Mouse (Mus musculus): ENCODE data around the gene Rrp12. TPM values are rescaled to one million over a fixed set of nuclear protein-coding genes. Genes with fewer than 3 reads are reported as not detected.
A peak's percentile ranks its signal among the peaks of the same experiment; 100 is the strongest.

Gene Rrp12
- polyA plus RNA-seq, 1 experiment from 2014 or later = 8.4 TPM

DNA sequence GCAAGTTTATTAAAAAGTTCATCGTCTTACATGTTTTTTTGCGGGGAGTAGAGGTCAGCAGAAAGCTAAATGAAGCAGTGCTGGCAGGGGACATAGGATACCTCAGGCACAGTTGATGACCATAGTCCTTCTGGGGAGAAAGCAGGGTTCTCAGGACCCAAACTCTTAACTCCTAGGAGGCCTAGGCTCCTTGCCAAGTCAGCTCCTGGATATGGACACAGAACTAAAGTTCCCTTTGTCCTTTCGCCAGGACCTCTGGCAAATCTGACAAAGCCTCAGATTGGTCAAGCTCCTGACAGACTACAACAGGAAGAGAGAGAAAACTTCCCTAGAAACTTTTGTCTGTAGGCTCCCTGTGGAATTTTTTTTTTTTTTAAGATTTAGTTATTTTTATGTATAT, 12.8 kb upstream of the Rrp12 start:
- H3K9ac ChIP-seq (ENCODE audit: low read length) = no peak overlapping the region
- DNase-seq (ENCODE audit: low spot score) (no peak), ATAC-seq (no peak)
- H3K27ac ChIP-seq (ENCODE audit: low read depth, low read length) = no peak overlapping the region
- WGBS = 77% methylated on average over 3 of the region's 3 CpGs
- peaks cover 10% of the 10 kb centered on the region for H3K4me1 ChIP-seq (ENCODE audit: control insufficient read depth, insufficient read depth, low read length)
- H3K36me3 ChIP-seq (ENCODE audit: control insufficient read depth, insufficient read depth, low read length) = no peaks in the 10 kb centered on the region
- no peaks in the 10 kb centered on the region for H3K27me3 ChIP-seq (replicated peaks; ENCODE audit: control insufficient read depth, insufficient read depth, low read length)
- no peak overlapping the region for H3K4me3 ChIP-seq (ENCODE audit: low read depth, low read length)
- no peak overlapping the region for H3K4me2 ChIP-seq (ENCODE audit: low read length)
- no peaks in the 10 kb centered on the region for H3K9me3 ChIP-seq (replicated peaks; ENCODE audit: control insufficient read depth, low read length)

DNA sequence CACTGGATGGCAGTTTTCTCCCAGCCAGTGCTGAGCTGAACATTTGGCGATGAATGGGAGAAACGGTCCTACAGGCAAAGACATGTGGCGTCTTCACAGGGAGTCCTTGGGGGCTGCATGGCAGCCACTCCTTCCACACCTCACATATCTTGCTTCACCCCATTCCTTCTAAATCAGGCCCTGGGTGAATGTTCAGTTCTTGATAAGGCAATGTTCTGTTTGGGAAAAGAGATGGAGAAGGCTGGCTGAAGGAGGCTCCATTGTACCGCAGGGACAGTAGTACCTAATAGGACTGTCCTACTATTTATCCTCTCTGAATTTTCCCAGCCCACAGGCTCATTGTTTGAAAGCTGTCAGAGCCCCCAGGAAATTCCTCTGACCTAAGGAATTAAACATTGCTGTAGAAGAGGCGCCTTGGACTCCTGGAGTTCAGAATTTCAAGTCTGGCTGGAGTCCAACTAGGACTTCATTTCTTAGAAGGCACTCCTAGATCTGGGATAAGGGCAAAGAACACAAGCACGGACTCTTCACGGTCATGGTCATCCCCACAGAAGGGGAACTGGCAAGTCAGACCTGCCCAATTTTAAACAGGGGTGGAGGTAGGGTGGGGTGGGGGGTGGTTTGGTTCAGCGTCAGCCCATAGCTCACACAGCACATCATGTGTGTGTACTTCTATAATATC, 11.2 kb upstream of the Rrp12 start:
- Histone ChIP-seq H3K27ac (ENCODE audit: low read depth, low read length) (no peak overlapping the region), H3K27me3 (replicated peaks; ENCODE audit: control insufficient read depth, insufficient read depth, low read length) (no peaks in the 10 kb centered on the region), H3K4me3 (ENCODE audit: low read depth, low read length) (no peak overlapping the region), H3K9me3 (replicated peaks; ENCODE audit: control insufficient read depth, low read length) (no peaks in the 10 kb centered on the region), H3K36me3 (ENCODE audit: control insufficient read depth, insufficient read depth, low read length) (no peaks in the 10 kb centered on the region), H3K4me2 (ENCODE audit: low read length) (no peak overlapping the region), H3K9ac (ENCODE audit: low read length) (no peak overlapping the region), H3K4me1 (ENCODE audit: control insufficient read depth, insufficient read depth, low read length) (no peaks in the 10 kb centered on the region)
- peak; percentile 10 for DNase-seq (ENCODE audit: low spot score)
- 49% methylated on average over 8 of the region's 8 CpGs for WGBS
- no peak for ATAC-seq

DNA sequence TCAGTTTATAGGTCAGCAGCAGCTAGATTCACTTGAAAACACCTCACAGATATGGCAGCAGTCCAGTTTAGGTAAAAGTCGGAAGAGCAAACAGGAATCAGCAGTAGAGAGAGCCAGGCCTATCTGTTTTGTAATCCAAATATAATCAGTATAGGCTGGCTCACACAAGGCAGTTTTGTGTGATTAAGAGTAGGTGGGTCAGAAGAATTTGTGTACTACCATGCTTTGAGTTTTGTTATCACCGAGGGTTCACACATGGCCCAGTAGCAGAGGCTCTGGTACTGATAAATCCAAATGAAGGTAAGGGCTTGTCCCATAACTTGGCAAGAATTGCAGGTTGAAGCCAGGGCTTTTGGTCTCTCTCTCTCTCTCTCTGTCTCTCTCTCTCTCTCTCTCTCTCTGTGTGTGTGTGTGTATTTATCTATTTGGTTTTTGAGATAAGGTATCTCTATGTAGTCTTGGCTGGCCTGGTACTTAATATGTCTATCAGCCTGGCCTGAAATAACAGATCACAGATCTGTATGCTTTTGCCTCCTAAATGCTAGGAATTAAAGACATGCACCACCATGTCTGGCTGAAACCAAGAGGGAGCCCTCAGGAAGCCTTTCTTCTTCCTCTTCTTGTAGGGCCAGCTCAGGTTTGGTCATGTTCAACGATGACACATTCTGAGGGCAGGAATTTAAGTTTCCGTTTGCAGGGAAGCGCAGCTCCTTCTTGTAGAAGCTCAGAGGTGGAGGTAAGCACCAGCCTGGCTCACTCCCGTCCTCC, 10.5 kb upstream of the Rrp12 start:
- Histone ChIP-seq H3K36me3 (ENCODE audit: control insufficient read depth, insufficient read depth, low read length) (no peaks in the 10 kb centered on the region), H3K9me3 (replicated peaks; ENCODE audit: control insufficient read depth, low read length) (no peaks in the 10 kb centered on the region), H3K4me3 (ENCODE audit: low read depth, low read length) (no peak overlapping the region), H3K9ac (ENCODE audit: low read length) (no peak overlapping the region), H3K4me2 (ENCODE audit: low read length) (no peak overlapping the region), H3K4me1 (ENCODE audit: control insufficient read depth, insufficient read depth, low read length) (no peaks in the 10 kb centered on the region), H3K27me3 (replicated peaks; ENCODE audit: control insufficient read depth, insufficient read depth, low read length) (no peaks in the 10 kb centered on the region), H3K27ac (ENCODE audit: low read depth, low read length) (no peak overlapping the region)
- ATAC-seq (no peak), DNase-seq (ENCODE audit: low spot score) (no peak)
- WGBS = 70% methylated on average over 6 of the region's 6 CpGs

DNA sequence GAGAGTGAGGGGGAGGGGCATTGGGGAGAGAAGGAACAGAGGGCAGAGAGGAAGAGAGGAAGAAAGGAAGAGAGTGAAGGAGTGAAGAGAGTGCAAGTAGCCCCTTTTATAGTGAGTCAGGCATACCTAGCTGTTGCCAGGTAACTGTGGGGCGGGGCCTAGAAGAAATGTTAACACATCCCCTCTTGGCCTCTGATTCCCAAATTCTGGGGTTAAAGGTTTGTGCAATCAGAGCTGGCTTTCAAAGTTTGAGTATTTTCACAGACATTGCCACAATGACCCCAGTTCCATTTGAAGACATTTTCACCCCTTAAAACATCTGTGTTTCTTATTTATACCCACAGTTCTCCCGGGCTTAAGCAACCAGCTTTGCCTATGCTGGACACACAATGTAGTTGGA, 9.3 kb upstream of the Rrp12 start:
- whole genome bisulfite sequencing = 92% methylated on average over 2 of the region's 2 CpGs
- ATAC-seq = no peak

DNA sequence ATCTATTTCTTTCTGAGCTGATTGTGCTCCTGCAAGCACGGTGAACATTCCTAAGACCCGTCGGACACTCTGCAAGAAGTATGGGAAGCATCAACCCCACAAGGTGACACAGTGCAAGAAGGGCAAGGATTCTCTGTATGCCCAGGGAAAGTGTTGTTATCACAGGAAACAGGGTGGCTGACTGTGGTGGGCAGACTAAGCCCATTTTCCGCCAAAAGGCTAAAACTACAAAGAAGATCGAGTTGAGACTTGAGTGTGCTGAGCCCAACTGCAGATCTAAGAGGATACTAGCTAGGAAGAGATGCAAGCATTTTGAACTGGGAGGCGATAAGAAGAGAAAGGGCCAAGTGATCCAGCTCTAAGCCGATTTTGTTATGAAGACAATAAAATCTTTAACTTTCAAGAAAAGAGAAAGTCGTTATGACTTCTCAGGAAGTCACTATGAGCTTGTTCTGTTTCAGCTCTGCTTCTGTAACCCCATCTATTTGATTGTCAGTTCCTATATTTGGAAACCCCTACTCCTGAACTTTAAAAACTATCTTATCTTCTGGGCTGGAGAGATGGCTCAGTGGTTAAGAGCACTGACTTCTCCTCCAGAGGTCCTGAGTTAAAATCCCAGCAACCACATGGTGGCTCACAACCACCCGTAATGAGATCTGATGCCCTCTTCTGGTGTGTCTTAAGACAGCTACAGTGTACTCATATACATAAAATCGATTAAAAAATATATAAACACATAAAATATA, 7.0 kb upstream of the Rrp12 start:
- H3K9me3 ChIP-seq (replicated peaks; ENCODE audit: control insufficient read depth, low read length) = no peaks in the 10 kb centered on the region
- no peak overlapping the region for H3K4me3 ChIP-seq (ENCODE audit: low read depth, low read length)
- no peak overlapping the region for H3K9ac ChIP-seq (ENCODE audit: low read length)
- no peak overlapping the region for H3K4me2 ChIP-seq (ENCODE audit: low read length)
- H3K36me3 ChIP-seq (ENCODE audit: control insufficient read depth, insufficient read depth, low read length) = no peaks in the 10 kb centered on the region
- no peaks in the 10 kb centered on the region for H3K4me1 ChIP-seq (ENCODE audit: control insufficient read depth, insufficient read depth, low read length)
- H3K27me3 ChIP-seq (replicated peaks; ENCODE audit: control insufficient read depth, insufficient read depth, low read length) = no peaks in the 10 kb centered on the region
- DNase-seq (ENCODE audit: low spot score) (no peak), ATAC-seq (no peak)
- WGBS = 89% methylated on average over 10 of the region's 10 CpGs
- no peak overlapping the region for H3K27ac ChIP-seq (ENCODE audit: low read depth, low read length)

More for the DNA sequence above, 9.3 kb upstream of the Rrp12 start:
- H3K4me1 ChIP-seq (ENCODE audit: control insufficient read depth, insufficient read depth, low read length) = no peaks in the 10 kb centered on the region
- H3K27me3 ChIP-seq (replicated peaks; ENCODE audit: control insufficient read depth, insufficient read depth, low read length) = no peaks in the 10 kb centered on the region
- no peak overlapping the region for H3K9ac ChIP-seq (ENCODE audit: low read length)
- DNase-seq (ENCODE audit: low spot score) = no peak
- H3K4me2 ChIP-seq (ENCODE audit: low read length) = no peak overlapping the region
- no peaks in the 10 kb centered on the region for H3K36me3 ChIP-seq (ENCODE audit: control insufficient read depth, insufficient read depth, low read length)
- H3K4me3 ChIP-seq (ENCODE audit: low read depth, low read length) = no peak overlapping the region
- H3K9me3 ChIP-seq (replicated peaks; ENCODE audit: control insufficient read depth, low read length) = no peaks in the 10 kb centered on the region
- no peak overlapping the region for H3K27ac ChIP-seq (ENCODE audit: low read depth, low read length)

DNA sequence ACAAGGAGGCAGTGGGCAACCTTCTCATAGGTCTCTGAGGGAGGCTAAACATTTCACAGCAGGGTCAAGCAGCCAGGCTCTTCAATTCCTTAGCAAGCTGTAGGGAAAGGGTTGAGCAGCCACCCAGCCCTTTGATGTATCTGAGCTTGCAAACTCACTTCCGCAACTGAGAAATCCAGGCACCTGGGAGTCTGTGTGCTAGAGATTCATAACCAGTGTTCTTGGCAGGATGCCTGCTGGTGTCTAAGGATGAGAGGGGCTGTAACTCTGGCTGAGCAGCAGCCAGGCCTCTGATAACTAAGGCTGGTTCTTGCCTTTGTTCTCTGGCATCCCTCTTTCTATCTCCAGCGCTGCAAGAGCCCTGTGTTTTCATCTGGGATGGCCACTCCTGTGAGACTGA, 5.7 kb upstream of the Rrp12 start:
- H3K4me2 ChIP-seq (ENCODE audit: low read length) = no peak overlapping the region
- no peak overlapping the region for H3K9ac ChIP-seq (ENCODE audit: low read length)
- H3K27me3 ChIP-seq (replicated peaks; ENCODE audit: control insufficient read depth, insufficient read depth, low read length) = no peaks in the 10 kb centered on the region
- WGBS = 48% methylated on average over 2 of the region's 2 CpGs
- no peak for ATAC-seq
- no peaks in the 10 kb centered on the region for H3K9me3 ChIP-seq (replicated peaks; ENCODE audit: control insufficient read depth, low read length)
- no peaks in the 10 kb centered on the region for H3K36me3 ChIP-seq (ENCODE audit: control insufficient read depth, insufficient read depth, low read length)
- H3K4me1 ChIP-seq (ENCODE audit: control insufficient read depth, insufficient read depth, low read length) = no peaks in the 10 kb centered on the region
- H3K27ac ChIP-seq (ENCODE audit: low read depth, low read length) = no peak overlapping the region
- peak; percentile 16 for DNase-seq (ENCODE audit: low spot score)
- no peak overlapping the region for H3K4me3 ChIP-seq (ENCODE audit: low read depth, low read length)

DNA sequence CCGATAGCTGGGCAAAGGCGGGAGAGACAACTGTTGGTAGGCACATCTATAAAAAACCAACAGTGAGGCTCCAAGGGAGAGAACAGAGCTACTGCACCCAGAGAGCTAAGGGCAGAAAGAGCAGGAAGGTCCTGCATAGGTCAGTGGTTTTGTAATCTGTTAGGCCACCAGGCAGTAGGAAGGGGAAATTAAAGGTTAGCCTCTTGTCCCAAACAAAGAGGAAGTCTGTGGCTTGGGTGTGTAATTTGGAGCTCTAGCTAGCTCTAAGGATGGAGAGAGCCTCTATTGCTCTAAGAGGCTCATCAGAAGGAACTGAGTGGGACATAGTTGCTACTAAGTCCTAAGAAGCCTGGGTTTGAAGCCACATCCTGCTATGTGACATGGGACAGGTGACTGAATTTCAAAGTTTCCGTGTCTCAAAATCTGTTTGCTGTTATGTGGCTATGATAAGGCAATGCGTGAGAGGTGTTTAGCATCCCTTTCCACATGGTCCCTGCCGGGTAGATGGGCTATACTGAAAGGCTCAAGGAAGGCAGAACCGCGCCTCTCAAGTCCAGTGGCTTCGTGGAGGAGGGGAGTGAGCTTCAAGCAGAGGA, 4.6 kb upstream of the Rrp12 start:
- no peak overlapping the region for H3K4me3 ChIP-seq (ENCODE audit: low read depth, low read length)
- H3K27me3 ChIP-seq (replicated peaks; ENCODE audit: control insufficient read depth, insufficient read depth, low read length) = no peaks in the 10 kb centered on the region
- ATAC-seq = no peak
- no peak overlapping the region for H3K27ac ChIP-seq (ENCODE audit: low read depth, low read length)
- WGBS = 89% methylated on average over 8 of the region's 8 CpGs
- H3K36me3 ChIP-seq (ENCODE audit: control insufficient read depth, insufficient read depth, low read length) = no peaks in the 10 kb centered on the region
- DNase-seq (ENCODE audit: low spot score) = no peak
- no peaks in the 10 kb centered on the region for H3K9me3 ChIP-seq (replicated peaks; ENCODE audit: control insufficient read depth, low read length)
- no peak overlapping the region for H3K9ac ChIP-seq (ENCODE audit: low read length)
- H3K4me2 ChIP-seq (ENCODE audit: low read length) = no peak overlapping the region
- peaks cover under 1% of the 10 kb centered on the region; the same call in 1 of the 2 replicates for H3K4me1 ChIP-seq (ENCODE audit: control insufficient read depth, insufficient read depth, low read length)

DNA sequence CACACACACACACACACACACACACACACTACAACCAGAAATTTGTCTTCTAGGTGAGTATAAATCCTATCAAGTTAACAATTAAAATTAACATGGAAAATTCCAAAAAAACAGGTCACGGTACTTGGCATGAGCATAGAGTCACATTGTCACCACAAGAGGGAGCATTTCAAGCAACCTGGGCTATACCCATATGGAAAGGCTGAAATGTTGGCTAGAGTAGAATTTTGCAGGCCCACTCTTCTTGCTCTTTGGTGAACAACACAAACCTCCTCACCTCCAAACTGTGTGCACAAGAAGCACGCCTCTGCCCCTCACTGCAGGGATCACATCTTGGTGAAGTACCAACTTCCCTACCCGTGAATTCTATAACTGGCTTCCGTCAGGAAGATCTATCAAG, 2.9 kb upstream of the Rrp12 start:
- Histone ChIP-seq H3K4me1 (ENCODE audit: control insufficient read depth, insufficient read depth, low read length) (peaks cover 7% of the 10 kb centered on the region), H3K36me3 (ENCODE audit: control insufficient read depth, insufficient read depth, low read length) (no peaks in the 10 kb centered on the region), H3K9me3 (replicated peaks; ENCODE audit: control insufficient read depth, low read length) (no peaks in the 10 kb centered on the region), H3K27ac (ENCODE audit: low read depth, low read length) (no peak overlapping the region), H3K27me3 (replicated peaks; ENCODE audit: control insufficient read depth, insufficient read depth, low read length) (no peaks in the 10 kb centered on the region), H3K4me2 (ENCODE audit: low read length) (no peak overlapping the region), H3K9ac (ENCODE audit: low read length) (no peak overlapping the region), H3K4me3 (ENCODE audit: low read depth, low read length) (no peak overlapping the region)
- ATAC-seq = no peak
- DNase-seq (ENCODE audit: low spot score) = peak; percentile 69
- 47% methylated on average over 4 of the region's 4 CpGs for WGBS
